Mouse (Mus musculus): ENCODE results near the gene Ino80d. TPM values are rescaled to one million over a fixed set of nuclear protein-coding genes. Genes with fewer than 3 reads are reported as not detected.

The Ino80d gene
- polyA plus RNA-seq, 1 experiment from 2014 or later = 5.9 TPM

DNA sequence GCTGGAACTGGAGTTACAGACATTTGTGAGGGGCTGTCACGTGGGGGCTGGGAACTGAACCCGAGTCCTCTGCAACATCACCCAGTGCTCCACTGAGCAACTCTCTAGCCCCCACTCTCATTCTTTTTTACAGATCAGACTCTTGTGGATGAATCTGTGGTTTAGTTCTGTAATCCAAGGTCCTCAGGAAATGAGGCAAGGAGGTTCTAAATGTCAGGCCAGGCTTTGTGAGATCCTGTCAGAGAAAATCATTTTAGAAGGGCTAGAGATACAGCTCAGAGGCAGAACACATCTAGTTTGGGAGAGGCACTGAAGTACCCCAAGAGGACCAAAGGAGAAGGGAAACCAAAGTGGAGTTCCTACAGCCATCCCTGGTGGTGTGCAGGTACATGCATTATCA is 16.4 kb upstream of the Ino80d start:
- DNase-seq (ENCODE audit: low spot score) (no peak), ATAC-seq (ENCODE audit: low FRiP score, low TSS enrichment) (no peak)
- H3K36me3 ChIP-seq (ENCODE audit: control insufficient read depth, insufficient read depth, low read length) = no peaks in the 10 kb centered on the region
- H3K4me3 ChIP-seq (ENCODE audit: low read depth, low read length) = no peak overlapping the region
- H3K4me2 ChIP-seq (replicated peaks; ENCODE audit: low read depth) = no peak overlapping the region
- WGBS = 89% methylated on average over 2 of the region's 2 CpGs
- H3K4me1 ChIP-seq (replicated peaks; ENCODE audit: control insufficient read depth, insufficient read depth) = peaks cover 3% of the 10 kb centered on the region; the same call in 1 of the 2 replicates
- no peak for TF ChIP-seq EP300 (optimal IDR thresholded peaks at IDR 0.05)
- TF ChIP-seq CTCF (IDR thresholded peaks at IDR 0.05; ENCODE audit: low read depth) = no peak
- H3K27ac ChIP-seq (replicated peaks) = no peak overlapping the region
- H3K9me3 ChIP-seq (ENCODE audit: control insufficient read depth, low read length) = 0 out of 2 replicates have a peak, but pooled peaks cover 3% of the 10 kb centered on the region
- H3K9ac ChIP-seq (ENCODE audit: low read length) = no peak overlapping the region
- no peaks in the 10 kb centered on the region for H3K27me3 ChIP-seq (ENCODE audit: control insufficient read depth, insufficient read depth, low read length)

- Histone ChIP-seq H3K9ac (ENCODE audit: low read length) (no peak overlapping the region), H3K4me1 (replicated peaks; ENCODE audit: control insufficient read depth, insufficient read depth) (peaks cover 3% of the 10 kb centered on the region; the same call in 1 of the 2 replicates), H3K36me3 (ENCODE audit: control insufficient read depth, insufficient read depth, low read length) (no peaks in the 10 kb centered on the region), H3K4me2 (replicated peaks; ENCODE audit: low read depth) (peak overlapping the region; percentile 45), H3K27ac (replicated peaks) (peak overlapping the region; percentile 69; the same call in 1 of the 2 replicates), H3K27me3 (ENCODE audit: control insufficient read depth, insufficient read depth, low read length) (no peaks in the 10 kb centered on the region), H3K9me3 (ENCODE audit: control insufficient read depth, low read length) (0 out of 2 replicates have a peak, but pooled peaks cover 3% of the 10 kb centered on the region), H3K4me3 (ENCODE audit: low read depth, low read length) (no peak overlapping the region)
- DNase-seq (ENCODE audit: low spot score) = peak; percentile 46
- peak; percentile 48 for ATAC-seq (ENCODE audit: low FRiP score, low TSS enrichment)
- TF ChIP-seq CTCF (IDR thresholded peaks at IDR 0.05; ENCODE audit: low read depth) (no peak), EP300 (optimal IDR thresholded peaks at IDR 0.05) (no peak)
- WGBS = 12% methylated on average over 18 of the region's 18 CpGs
These were observed 15.6 kb upstream of the Ino80d start for GRCm38 (mm10) chr1:63129857-63130690.

DNA sequence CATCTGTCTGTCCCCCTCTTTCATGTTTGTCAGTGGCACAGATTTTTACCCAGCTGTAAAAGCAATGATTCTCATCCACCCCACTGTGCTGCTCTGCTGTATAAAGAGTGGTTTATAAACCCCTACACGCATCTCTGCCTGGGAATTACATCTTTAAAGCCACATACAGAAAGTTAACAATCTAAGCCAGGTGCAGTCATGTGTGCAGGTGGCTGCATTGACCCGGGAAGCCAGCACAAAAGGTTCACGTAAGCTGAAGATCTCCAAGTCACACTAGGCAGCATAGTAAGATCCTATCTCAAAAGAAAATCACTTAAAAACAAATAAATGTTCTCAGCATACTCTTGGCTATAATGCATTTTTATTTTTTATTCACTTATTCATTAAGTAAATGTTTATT is 14.8 kb upstream of the Ino80d start:
- H3K9me3 ChIP-seq (ENCODE audit: control insufficient read depth, low read length) = 0 out of 2 replicates have a peak, but pooled peaks cover 3% of the 10 kb centered on the region
- ATAC-seq (ENCODE audit: low FRiP score, low TSS enrichment) = peak; percentile 44; the same call in 1 of the 2 replicates
- H3K27ac ChIP-seq (replicated peaks) = peak overlapping the region; percentile 30; the same call in 1 of the 2 replicates
- H3K4me3 ChIP-seq (ENCODE audit: low read depth, low read length) = no peak overlapping the region
- TF ChIP-seq CTCF (IDR thresholded peaks at IDR 0.05; ENCODE audit: low read depth) = no peak
- TF ChIP-seq EP300 (optimal IDR thresholded peaks at IDR 0.05) = no peak
- H3K4me1 ChIP-seq (replicated peaks; ENCODE audit: control insufficient read depth, insufficient read depth) = peaks cover 3% of the 10 kb centered on the region; the same call in 1 of the 2 replicates
- no peaks in the 10 kb centered on the region for H3K27me3 ChIP-seq (ENCODE audit: control insufficient read depth, insufficient read depth, low read length)
- no peak overlapping the region for H3K9ac ChIP-seq (ENCODE audit: low read length)
- WGBS = 37% methylated on average over 3 of the region's 3 CpGs
- no peaks in the 10 kb centered on the region for H3K36me3 ChIP-seq (ENCODE audit: control insufficient read depth, insufficient read depth, low read length)
- no peak for DNase-seq (ENCODE audit: low spot score)
- no peak overlapping the region for H3K4me2 ChIP-seq (replicated peaks; ENCODE audit: low read depth)

DNA sequence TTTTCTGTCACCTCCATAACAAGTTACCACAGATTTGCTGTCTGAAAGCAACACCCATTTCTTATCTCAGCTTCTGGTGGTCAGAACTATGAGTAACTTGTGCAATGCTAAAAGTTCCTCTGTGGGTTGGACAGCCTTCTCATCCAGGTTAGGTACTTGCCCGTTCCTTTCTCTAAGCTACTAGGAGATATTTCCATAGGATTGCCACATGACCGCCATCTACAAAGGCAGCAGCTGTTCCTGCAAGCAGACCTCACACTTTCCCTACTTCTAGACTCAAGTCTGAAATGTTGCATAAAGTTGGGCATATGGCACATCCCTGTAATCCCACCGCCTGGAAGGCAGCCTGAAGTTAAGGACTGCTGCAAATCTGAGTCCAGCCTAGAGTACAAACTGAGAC is 11.7 kb upstream of the Ino80d start:
- H3K9ac ChIP-seq (ENCODE audit: low read length) = no peak overlapping the region
- 0 out of 2 replicates have a peak, but pooled peaks cover 3% of the 10 kb centered on the region for H3K9me3 ChIP-seq (ENCODE audit: control insufficient read depth, low read length)
- H3K4me1 ChIP-seq (replicated peaks; ENCODE audit: control insufficient read depth, insufficient read depth) = peaks cover 3% of the 10 kb centered on the region; the same call in 1 of the 2 replicates
- H3K36me3 ChIP-seq (ENCODE audit: control insufficient read depth, insufficient read depth, low read length) = no peaks in the 10 kb centered on the region
- DNase-seq (ENCODE audit: low spot score) (no peak), ATAC-seq (ENCODE audit: low FRiP score, low TSS enrichment) (no peak)
- no peak overlapping the region for H3K27ac ChIP-seq (replicated peaks)
- no peak overlapping the region for H3K4me2 ChIP-seq (replicated peaks; ENCODE audit: low read depth)
- 92% methylated on average over 3 of the region's 3 CpGs for WGBS
- H3K4me3 ChIP-seq (ENCODE audit: low read depth, low read length) = no peak overlapping the region
- no peaks in the 10 kb centered on the region for H3K27me3 ChIP-seq (ENCODE audit: control insufficient read depth, insufficient read depth, low read length)
- no peak for TF ChIP-seq EP300 (optimal IDR thresholded peaks at IDR 0.05)

- TF ChIP-seq EP300 (optimal IDR thresholded peaks at IDR 0.05) (no peak), CTCF (IDR thresholded peaks at IDR 0.05; ENCODE audit: low read depth) (no peak)
- ATAC-seq (ENCODE audit: low FRiP score, low TSS enrichment) = 0 out of 2 replicates have a peak, but pooled peaks have one; percentile 22
- H3K36me3 ChIP-seq (ENCODE audit: control insufficient read depth, insufficient read depth, low read length) = peaks cover 10% of the 10 kb centered on the region
These were observed 9.5 kb upstream of the Ino80d start for GRCm38 (mm10) chr1:63123823-63124450.

More at GRCm38 (mm10) chr1:63123823-63124450, 9.5 kb upstream of the Ino80d start:
- peaks cover under 1% of the 10 kb centered on the region; the same call in 1 of the 2 replicates for H3K4me1 ChIP-seq (replicated peaks; ENCODE audit: control insufficient read depth, insufficient read depth)
- H3K4me3 ChIP-seq (ENCODE audit: low read depth, low read length) = no peak overlapping the region
- H3K27me3 ChIP-seq (ENCODE audit: control insufficient read depth, insufficient read depth, low read length) = no peaks in the 10 kb centered on the region
- 59% methylated on average over 6 of the region's 6 CpGs for WGBS
- H3K9ac ChIP-seq (ENCODE audit: low read length) = no peak overlapping the region
- 0 out of 2 replicates have a peak overlapping the region, but pooled peaks have one; percentile 2 for H3K27ac ChIP-seq (replicated peaks)
- H3K9me3 ChIP-seq (ENCODE audit: control insufficient read depth, low read length) = 0 out of 2 replicates have a peak, but pooled peaks cover 3% of the 10 kb centered on the region
- DNase-seq (ENCODE audit: low spot score) = no peak
- H3K4me2 ChIP-seq (replicated peaks; ENCODE audit: low read depth) = no peak overlapping the region
